Mouse (Mus musculus): ENCODE results near the gene Dpp6. TPM values are rescaled to one million over a fixed set of nuclear protein-coding genes. Genes with fewer than 3 reads are reported as not detected.
A peak's percentile ranks its signal among the peaks of the same experiment; 100 is the strongest.

The Dpp6 gene
- total RNA-seq, 2 experiments from 2014 or later, result 0.10 to 0.11 TPM

GRCm38 (mm10) chr5:27066837-27067236, 249.8 kb downstream of the Dpp6 start:
- no peak for DNase-seq

- DNase-seq, result peak; percentile 47
These were observed 258.2 kb downstream of the Dpp6 start for GRCm38 (mm10) chr5:27075131-27075591.

- DNase-seq, result no peak
These were observed 259.0 kb downstream of the Dpp6 start for GRCm38 (mm10) chr5:27076046-27076445.

GRCm38 (mm10) chr5:27077821-27078220, 260.8 kb downstream of the Dpp6 start:
- DNase-seq, result no peak

- DNase-seq, result no peak
These were observed 264.3 kb downstream of the Dpp6 start for GRCm38 (mm10) chr5:27081275-27081674.

GRCm38 (mm10) chr5:27083762-27084161, 266.8 kb downstream of the Dpp6 start:
- DNase-seq, result no peak

GRCm38 (mm10) chr5:27108221-27108620, 291.2 kb downstream of the Dpp6 start:
- no peak for DNase-seq

- no peak for DNase-seq
These were observed 305.5 kb downstream of the Dpp6 start for GRCm38 (mm10) chr5:27122479-27122878.

- DNase-seq, result no peak
These were observed 305.9 kb downstream of the Dpp6 start for GRCm38 (mm10) chr5:27122944-27123343.

- no peak for DNase-seq
These were observed 309.0 kb downstream of the Dpp6 start for GRCm38 (mm10) chr5:27126034-27126433.

- no peak for DNase-seq
These were observed 316.2 kb downstream of the Dpp6 start for GRCm38 (mm10) chr5:27133196-27133595.

- no peak for DNase-seq
These were observed 317.5 kb downstream of the Dpp6 start for GRCm38 (mm10) chr5:27134436-27135005.

- no peak for DNase-seq
These were observed 330.5 kb downstream of the Dpp6 start for GRCm38 (mm10) chr5:27147397-27147945.

GRCm38 (mm10) chr5:27151017-27151416, 334.0 kb downstream of the Dpp6 start:
- no peak for DNase-seq

- no peak for DNase-seq
These were observed 338.7 kb downstream of the Dpp6 start for GRCm38 (mm10) chr5:27155671-27156070.

- no peak for DNase-seq
These were observed 339.4 kb downstream of the Dpp6 start for GRCm38 (mm10) chr5:27156366-27156765.

- DNase-seq, result no peak
These were observed 344.2 kb downstream of the Dpp6 start for GRCm38 (mm10) chr5:27161122-27161645.

GRCm38 (mm10) chr5:27168550-27168949, 351.5 kb downstream of the Dpp6 start:
- DNase-seq, result no peak

- DNase-seq, result no peak
These were observed 368.0 kb downstream of the Dpp6 start for GRCm38 (mm10) chr5:27184963-27185362.

GRCm38 (mm10) chr5:27191242-27191969, 374.4 kb downstream of the Dpp6 start:
- DNase-seq, result no peak

GRCm38 (mm10) chr5:27194157-27194556, 377.2 kb downstream of the Dpp6 start:
- no peak for DNase-seq

- DNase-seq, result no peak
These were observed 378.0 kb downstream of the Dpp6 start for GRCm38 (mm10) chr5:27194975-27195374.

GRCm38 (mm10) chr5:27200581-27201341, 383.8 kb downstream of the Dpp6 start:
- DNase-seq, result no peak
